Mouse (Mus musculus) myocyte (in vitro differentiated cells): ENCODE results near the gene Rdh12. TPM values are rescaled to one million over a fixed set of nuclear protein-coding genes. Genes with fewer than 3 reads are reported as not detected.
A peak's percentile ranks its signal among the peaks of the same experiment; 100 is the strongest.

Experiments
- H3K27me3 ChIP-seq: one replicate; pipeline ENCODE4 v1.6.1; 2011; ENCODE audit not compliant: control insufficient read depth, insufficient read depth, insufficient read length
- H3K36me3 ChIP-seq: one replicate; pipeline ENCODE4 v1.6.1; 2011; ENCODE audit not compliant: control insufficient read depth, insufficient read depth
- H3K4me2 ChIP-seq: one replicate; pipeline ENCODE4 v1.6.1; 2011; ENCODE audit warnings: low read depth, control low read depth
- H3K4me3 ChIP-seq: one replicate; pipeline ENCODE4 v1.5.1; 2011; ENCODE audit warnings: mild to moderate bottlenecking, control low read depth, moderate library complexity
- H3K79me2 ChIP-seq: one replicate; pipeline ENCODE4 v1.6.1; 2011; ENCODE audit not compliant: control insufficient read depth, insufficient read depth
- H3ac ChIP-seq: one replicate; pipeline ENCODE4 v1.6.1; 2011; ENCODE audit not compliant: control insufficient read depth, insufficient read length
- CEBPB ChIP-seq: IDR thresholded peaks from 2 replicates; pipeline ENCODE4 v1.6.1; 2011; ENCODE audit warnings: mild to moderate bottlenecking, moderate library complexity; ENCODE audit not compliant: poor library complexity, insufficient read depth, severe bottlenecking
- E2F4 ChIP-seq: IDR thresholded peaks from one replicate; pipeline ENCODE4 v1.6.1; 2011; ENCODE audit warnings: mild to moderate bottlenecking, control low read depth, moderate library complexity; ENCODE audit not compliant: insufficient read depth
- MAX ChIP-seq: IDR thresholded peaks from one replicate; pipeline ENCODE4 v1.6.1; 2011; ENCODE audit warnings: low read depth, mild to moderate bottlenecking, control low read depth
- MYOD1 ChIP-seq, 3 experiments: IDR thresholded peaks; one replicate each; pipeline ENCODE4 v1.6.1; 2011; ENCODE audit warnings: control low read depth in 2 of 3, low read depth in 2 of 3, mild to moderate bottlenecking in 2 of 3, moderate library complexity in 1 of 3; ENCODE audit not compliant: insufficient read length in 2 of 3, control insufficient read depth in 1 of 3
- MYOG ChIP-seq, 3 experiments: IDR thresholded peaks; one replicate each; pipeline ENCODE4 v1.6.1; 2011; ENCODE audit warnings: control low read depth in 2 of 3, low read depth in 2 of 3, mild to moderate bottlenecking in 2 of 3; ENCODE audit not compliant: insufficient read length in 2 of 3, control insufficient read depth in 1 of 3, insufficient read depth in 1 of 3
- POLR2A ChIP-seq: IDR thresholded peaks from one replicate; pipeline ENCODE4 v1.6.1; 2011; ENCODE audit warnings: low read depth, mild to moderate bottlenecking, control low read depth, moderate library complexity; ENCODE audit not compliant: insufficient read length
- POLR2AphosphoS2 ChIP-seq: IDR thresholded peaks from one replicate; pipeline ENCODE4 v1.6.1; 2011; ENCODE audit warnings: low read depth, control low read depth; ENCODE audit not compliant: insufficient read length
- REST ChIP-seq: IDR thresholded peaks from one replicate; pipeline ENCODE4 v1.6.1; 2011; ENCODE audit warnings: mild to moderate bottlenecking, control low read depth, moderate library complexity; ENCODE audit not compliant: insufficient read depth, insufficient read length
- SRF ChIP-seq: IDR thresholded peaks from one replicate; pipeline ENCODE4 v1.6.1; 2011; ENCODE audit warnings: low read depth; ENCODE audit not compliant: control insufficient read depth, insufficient read length
- TCF12 ChIP-seq: IDR thresholded peaks from one replicate; pipeline ENCODE4 v1.6.1; 2011; ENCODE audit warnings: mild to moderate bottlenecking, control low read depth; ENCODE audit not compliant: poor library complexity, insufficient read depth, severe bottlenecking
- TCF3 ChIP-seq: IDR thresholded peaks from one replicate; pipeline ENCODE4 v1.6.1; 2011; ENCODE audit warnings: low read depth, control low read depth; ENCODE audit not compliant: insufficient read length
- USF1 ChIP-seq: IDR thresholded peaks from one replicate; pipeline ENCODE4 v1.6.1; 2011; ENCODE audit warnings: low read depth, mild to moderate bottlenecking, control low read depth, moderate library complexity
- polyA plus RNA-seq: library from polyadenylated mRNA; unstranded; fragments of >200 nt; fragmentation: generic; extraction: Trizol; gene quantifications from one replicate; pipeline ENCODE4 v1.2.1, GENCODE M21; 2012; ENCODE audit warnings: missing spikeins

The Rdh12 gene
- 0.54 TPM for polyA plus RNA-seq

DNA sequence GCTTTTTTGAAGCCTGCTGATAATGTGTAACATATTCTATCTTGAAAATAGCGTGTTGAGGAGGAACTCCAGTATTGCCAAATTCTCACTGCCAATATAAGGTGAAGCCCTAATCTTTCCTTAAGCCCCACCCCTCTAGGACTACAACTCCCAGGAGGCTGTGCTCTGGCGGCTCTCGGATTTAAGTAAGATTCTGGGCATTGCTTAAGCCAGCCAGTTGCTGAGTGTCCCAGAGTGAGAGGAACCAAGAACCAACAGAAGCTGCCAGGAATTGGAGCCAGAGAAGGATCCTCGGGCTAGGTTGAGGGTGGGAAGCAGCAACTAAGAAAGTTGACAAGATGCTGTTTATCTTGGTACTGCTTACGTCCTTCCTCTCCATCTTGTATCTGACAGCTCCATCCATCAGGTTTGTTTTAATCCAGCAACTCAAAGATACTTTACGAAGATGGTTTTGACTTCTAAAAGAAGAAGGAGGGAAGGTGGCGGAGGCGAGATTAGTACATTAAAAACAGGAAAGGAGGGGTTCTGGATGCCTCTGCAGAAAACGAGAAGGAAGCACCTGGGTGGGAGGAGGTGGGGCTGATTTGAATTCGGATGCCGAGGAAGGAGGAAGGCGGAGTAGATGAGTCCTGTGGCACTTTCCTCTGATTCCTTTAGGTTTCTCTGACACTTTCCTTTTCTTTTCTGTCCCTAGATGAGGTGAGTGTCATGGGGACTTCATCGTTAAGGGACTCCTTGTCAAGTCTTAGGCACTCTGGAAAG is at the start of gene Rdh12:
TSS of gene Rdh12 (plus strand) at position 212 of the 762 bp plus-strand sequence.
- Histone ChIP-seq H3K4me3 (no peak within 1 kb of the TSS), H3ac (no peak within 1 kb of the TSS), H3K36me3 (no peaks in the 10 kb centered on the region), H3K27me3 (peaks cover 40% of the 10 kb centered on the region), H3K79me2 (no peaks in the 10 kb centered on the region), H3K4me2 (peak within 1 kb of the TSS; percentile 77)
- no peak for TF ChIP-seq TCF12
- no peak for TF ChIP-seq POLR2AphosphoS2
- no peak for TF ChIP-seq MYOG (IDR thresholded peaks at IDR 0.05; ENCODE audit: control insufficient read depth in 1 of 3, insufficient read depth in 1 of 3, insufficient read length in 2 of 3, low read depth in 2 of 3)
- no peak for TF ChIP-seq USF1
- TF ChIP-seq E2F4: no peak
- no peak for TF ChIP-seq POLR2A
- no peak for TF ChIP-seq MYOD1 (IDR thresholded peaks at IDR 0.05; ENCODE audit: control insufficient read depth in 1 of 3, insufficient read length in 2 of 3, low read depth in 2 of 3)
- TF ChIP-seq SRF: no peak
- no peak for TF ChIP-seq REST
- no peak for TF ChIP-seq TCF3
- TF ChIP-seq CEBPB: no peak
- TF ChIP-seq MAX: no peak

DNA sequence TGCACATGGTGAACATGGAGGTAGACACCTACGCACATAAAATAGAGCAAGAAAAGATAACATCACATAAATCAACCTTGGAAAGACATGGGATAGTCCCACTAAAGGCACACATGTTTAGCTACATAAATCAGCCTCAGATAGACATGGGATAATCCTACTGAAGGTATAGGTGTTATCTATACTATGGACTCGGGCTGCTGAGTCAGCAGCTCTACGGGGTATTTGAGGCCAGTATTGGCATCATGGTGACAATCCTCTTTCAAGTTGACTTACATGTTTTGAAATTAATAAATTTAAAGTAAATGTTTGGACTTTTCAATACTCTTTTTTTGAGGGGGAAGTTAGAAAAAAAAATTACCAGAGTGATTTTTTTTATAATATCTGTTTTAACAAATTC is 45.8 kb upstream of the Rdh12 start:
- Histone ChIP-seq H3K79me2 (peaks cover 3% of the 10 kb centered on the region), H3K27me3 (no peaks in the 10 kb centered on the region), H3K4me3 (no peak overlapping the region), H3ac (no peak overlapping the region), H3K36me3 (peaks cover 50% of the 10 kb centered on the region), H3K4me2 (no peak overlapping the region)
- TF ChIP-seq MYOG (IDR thresholded peaks at IDR 0.05; ENCODE audit: control insufficient read depth in 1 of 3, insufficient read depth in 1 of 3, insufficient read length in 2 of 3, low read depth in 2 of 3) (no peak), POLR2AphosphoS2 (no peak), MAX (no peak), E2F4 (no peak), POLR2A (no peak), CEBPB (no peak), TCF3 (no peak), MYOD1 (IDR thresholded peaks at IDR 0.05; ENCODE audit: control insufficient read depth in 1 of 3, insufficient read length in 2 of 3, low read depth in 2 of 3) (no peak), TCF12 (no peak), USF1 (no peak), REST (no peak), SRF (no peak)

DNA sequence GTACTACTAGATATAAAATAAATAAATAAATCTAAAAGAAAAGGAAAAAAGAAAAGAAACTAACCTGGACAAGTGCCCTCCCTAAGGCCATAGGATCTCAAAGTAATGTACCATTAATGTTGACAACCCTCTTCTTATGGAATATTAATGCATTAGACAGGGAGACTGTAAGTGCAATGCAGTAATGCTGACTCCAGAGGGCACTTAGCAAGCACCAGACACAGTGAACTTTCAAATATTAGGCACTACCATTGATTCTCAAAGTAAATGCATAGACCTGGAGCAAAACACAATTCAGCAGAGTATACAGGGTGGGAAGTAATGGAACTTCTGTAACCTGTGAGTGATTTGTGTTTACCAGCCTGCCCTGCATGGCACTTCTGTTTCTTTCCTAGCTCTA is 39.5 kb upstream of the Rdh12 start:
- Histone ChIP-seq H3K4me2 (no peak overlapping the region), H3K4me3 (no peak overlapping the region), H3K79me2 (peaks cover 47% of the 10 kb centered on the region), H3ac (no peak overlapping the region), H3K36me3 (peaks cover 18% of the 10 kb centered on the region), H3K27me3 (no peaks in the 10 kb centered on the region)
- no peak for TF ChIP-seq MYOD1 (IDR thresholded peaks at IDR 0.05; ENCODE audit: control insufficient read depth in 1 of 3, insufficient read length in 2 of 3, low read depth in 2 of 3)

DNA sequence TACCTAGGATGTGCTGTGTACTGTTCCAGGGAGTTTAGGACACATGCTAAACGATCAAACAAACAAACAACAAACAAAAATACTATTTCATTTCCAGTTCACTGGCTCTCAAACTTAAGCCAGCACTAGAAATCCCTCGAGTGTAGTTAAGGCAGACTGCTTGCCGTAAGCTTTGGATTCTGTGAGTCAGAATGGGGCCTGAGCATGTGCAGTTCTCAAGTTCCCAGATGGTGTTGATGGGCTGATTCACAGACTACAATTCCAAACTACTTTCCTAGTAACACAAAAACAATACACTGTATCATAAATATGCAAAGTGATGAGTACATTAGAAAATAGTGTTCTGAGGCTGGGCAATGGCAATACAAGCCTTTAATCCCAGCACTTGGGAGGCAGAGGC is 38.3 kb upstream of the Rdh12 start:
- peaks cover 47% of the 10 kb centered on the region for H3K79me2 ChIP-seq
- H3K4me2 ChIP-seq: peak overlapping the region; percentile 55
- no peaks in the 10 kb centered on the region for H3K27me3 ChIP-seq
- H3K36me3 ChIP-seq: peaks cover 6% of the 10 kb centered on the region
- TF ChIP-seq MAX: no peak
- TF ChIP-seq TCF3: no peak
- no peak overlapping the region for H3K4me3 ChIP-seq
- H3ac ChIP-seq: no peak overlapping the region

DNA sequence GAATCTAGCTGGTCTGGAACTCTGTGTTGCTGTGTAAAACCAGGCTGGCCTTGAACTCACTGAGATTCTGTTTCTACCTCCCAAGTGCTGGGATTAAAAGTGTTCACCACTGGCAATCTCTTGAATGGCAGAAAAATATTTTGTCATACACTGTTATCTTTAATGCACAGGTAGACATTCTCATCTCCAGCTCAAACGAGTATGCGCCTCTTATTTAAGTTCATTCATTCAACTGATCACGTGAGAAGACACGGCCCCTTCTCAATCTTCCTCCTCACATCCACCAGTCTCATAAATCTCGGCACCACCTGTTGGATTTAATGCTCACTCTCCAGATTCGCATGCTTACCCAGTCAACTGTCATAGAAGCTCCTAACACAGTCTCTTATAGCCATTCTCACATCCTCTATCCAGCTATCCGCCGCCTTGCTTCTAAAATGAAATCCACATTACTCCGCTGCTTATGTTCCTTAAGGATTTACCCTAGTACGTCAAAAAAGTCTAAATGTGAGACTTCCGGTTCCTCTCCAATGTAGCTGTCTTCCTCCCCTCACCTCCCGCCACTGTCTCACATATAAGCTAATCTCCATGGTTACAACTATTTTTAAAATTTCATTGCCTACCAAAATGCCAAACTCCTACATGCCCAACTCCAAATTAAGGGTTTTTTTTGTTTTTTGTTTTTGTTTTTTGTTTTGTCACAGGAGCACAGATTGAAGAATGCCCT is 37.3 kb upstream of the Rdh12 start:
- Histone ChIP-seq H3K36me3 (peaks cover 1% of the 10 kb centered on the region), H3ac (peak overlapping the region; percentile 61), H3K4me3 (peak overlapping the region; percentile 50), H3K4me2 (peak overlapping the region; percentile 95), H3K79me2 (peaks cover 47% of the 10 kb centered on the region), H3K27me3 (no peaks in the 10 kb centered on the region)
- no peak for TF ChIP-seq MYOG (IDR thresholded peaks at IDR 0.05; ENCODE audit: control insufficient read depth in 1 of 3, insufficient read depth in 1 of 3, insufficient read length in 2 of 3, low read depth in 2 of 3)
- no peak for TF ChIP-seq MYOD1 (IDR thresholded peaks at IDR 0.05; ENCODE audit: control insufficient read depth in 1 of 3, insufficient read length in 2 of 3, low read depth in 2 of 3)
- no peak for TF ChIP-seq POLR2AphosphoS2
